Mouse (Mus musculus): ENCODE data around the gene Sacm1l. TPM values are rescaled to one million over a fixed set of nuclear protein-coding genes. Genes with fewer than 3 reads are reported as not detected.

Sacm1l gene
- polyA plus RNA-seq, 1 experiment from 2014 or later = 65.2 TPM

DNA sequence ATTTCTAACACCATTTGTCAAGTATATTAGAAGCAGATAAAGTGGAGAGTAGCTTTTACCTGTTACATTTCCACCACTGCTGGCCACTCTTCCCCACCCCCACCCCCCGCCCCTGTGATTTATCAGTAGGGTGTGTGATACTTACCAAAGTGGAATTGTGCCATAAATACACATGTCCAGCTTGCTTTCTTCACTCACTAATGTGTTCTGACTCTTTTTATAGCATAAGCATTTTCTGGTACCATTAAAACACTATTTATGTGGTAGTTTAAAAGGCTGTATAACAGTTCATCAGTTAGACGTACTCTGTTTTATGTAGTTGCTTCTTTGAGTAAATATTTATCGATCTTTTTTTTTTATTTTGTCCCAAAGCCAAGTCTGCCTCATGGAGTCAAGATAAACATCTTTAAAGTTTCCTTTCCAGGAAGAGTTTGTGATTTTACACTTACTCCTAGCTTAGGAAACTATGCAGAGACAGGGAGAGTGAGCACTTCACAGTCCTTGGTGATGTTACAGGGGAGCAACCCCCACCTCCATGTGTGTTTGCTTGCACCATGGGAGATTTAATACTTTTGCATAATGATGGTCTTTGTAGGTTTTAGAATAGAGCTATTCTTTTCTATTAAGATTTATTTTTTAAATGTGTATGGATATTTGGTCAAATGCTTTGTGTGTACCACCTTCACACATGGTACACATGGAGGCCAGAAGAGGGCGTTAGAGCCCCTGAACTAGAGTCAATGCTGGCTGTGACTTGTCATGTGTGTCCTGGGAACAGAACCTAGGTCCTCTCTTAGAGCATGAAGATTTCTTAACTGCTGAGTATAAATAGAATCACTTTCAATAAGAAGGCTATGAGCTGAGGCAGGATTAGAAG, 23.1 kb upstream of the Sacm1l start:
- in situ Hi-C loops (cut with MboI; ENCODE audit: low pct_unique_long_range_greater_than_20kb) = no loop called here
- ATAC-seq (no peak), DNase-seq (ENCODE audit: low read depth, low spot score) (no peak)
- CTCF ChIA-PET = interaction anchor here (1.1 to 6.5 kb wide), 9 partner anchors 12 to 56 kb away, joined by 3 to 54 read pairs (median 11); partner anchors contain the start of genes Limd1 and Sacm1l
- POLR2A ChIA-PET = interaction anchor here (0.9 to 1.2 kb wide), 2 partner anchors 23 to 41 kb away, joined by 3 to 4 read pairs; partner anchors contain the start of gene Sacm1l
- H3K27me3 ChIP-seq = no peaks in the 10 kb centered on the region
- TF ChIP-seq CTCF (IDR thresholded peaks at IDR 0.05) = peak; percentile 35

DNA sequence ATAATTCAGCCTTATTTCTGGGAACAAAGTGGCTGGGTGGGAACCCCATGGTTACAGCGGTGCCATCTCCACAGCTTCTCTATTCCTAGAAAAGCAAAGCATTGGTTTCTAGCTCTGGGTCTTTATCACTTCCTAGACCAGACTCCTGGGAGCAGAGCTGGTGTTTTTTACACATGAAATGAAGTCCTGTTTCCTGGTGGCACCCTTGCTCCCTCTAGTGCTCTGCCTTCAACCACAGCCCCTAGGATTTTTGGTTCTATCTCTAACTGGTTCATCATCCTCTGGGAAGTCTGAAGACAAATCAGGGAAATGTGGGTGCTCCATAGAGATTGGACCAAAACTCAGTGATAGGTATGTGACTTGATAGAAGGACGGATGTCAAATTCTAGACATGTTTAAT, 22.2 kb upstream of the Sacm1l start:
- ATAC-seq (no peak), DNase-seq (ENCODE audit: low read depth, low spot score) (no peak)
- CTCF ChIA-PET = interaction anchor here (1.1 to 6.5 kb wide), 9 partner anchors 12 to 57 kb away, joined by 3 to 54 read pairs (median 11); partner anchors contain the start of genes Limd1 and Sacm1l
- in situ Hi-C loops (cut with MboI; ENCODE audit: low pct_unique_long_range_greater_than_20kb) = no loop called here
- peak; percentile 40 for TF ChIP-seq CTCF (IDR thresholded peaks at IDR 0.05)
- no peaks in the 10 kb centered on the region for H3K27me3 ChIP-seq
- POLR2A ChIA-PET = interaction anchor here (1.2 kb wide), 1 partner anchor 42 kb away, joined by 3 read pairs; no protein-coding TSS in a partner anchor

DNA sequence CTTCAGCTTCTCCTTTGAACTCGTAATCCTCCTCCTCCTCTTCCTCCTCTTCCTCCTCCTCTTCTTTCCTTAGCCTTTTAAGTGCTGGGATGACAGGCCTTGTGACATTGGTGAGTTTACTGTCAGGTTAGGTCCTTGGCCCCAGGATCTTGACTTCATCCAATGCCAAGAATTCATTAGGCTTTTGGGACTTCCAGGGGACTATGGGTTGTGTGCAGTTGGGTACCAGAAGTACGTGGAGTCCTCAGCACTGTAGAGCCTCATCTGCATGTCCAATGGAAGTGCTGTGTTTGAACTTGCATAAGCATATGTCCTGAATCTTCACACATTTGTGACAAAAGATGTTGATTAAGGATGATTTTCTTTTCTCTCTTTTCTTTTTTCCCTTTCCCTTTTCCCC, 20.6 kb upstream of the Sacm1l start:
- POLR2A ChIA-PET = no interaction called here
- TF ChIP-seq CTCF (IDR thresholded peaks at IDR 0.05) = no peak
- no peak for DNase-seq (ENCODE audit: low read depth, low spot score)
- ATAC-seq = no peak
- CTCF ChIA-PET = interaction anchor here (6.5 kb wide), 1 partner anchor 17 kb away, joined by 54 read pairs; the partner anchor contains the start of gene Sacm1l
- in situ Hi-C loops (cut with MboI; ENCODE audit: low pct_unique_long_range_greater_than_20kb) = no loop called here
- H3K27me3 ChIP-seq = no peaks in the 10 kb centered on the region

DNA sequence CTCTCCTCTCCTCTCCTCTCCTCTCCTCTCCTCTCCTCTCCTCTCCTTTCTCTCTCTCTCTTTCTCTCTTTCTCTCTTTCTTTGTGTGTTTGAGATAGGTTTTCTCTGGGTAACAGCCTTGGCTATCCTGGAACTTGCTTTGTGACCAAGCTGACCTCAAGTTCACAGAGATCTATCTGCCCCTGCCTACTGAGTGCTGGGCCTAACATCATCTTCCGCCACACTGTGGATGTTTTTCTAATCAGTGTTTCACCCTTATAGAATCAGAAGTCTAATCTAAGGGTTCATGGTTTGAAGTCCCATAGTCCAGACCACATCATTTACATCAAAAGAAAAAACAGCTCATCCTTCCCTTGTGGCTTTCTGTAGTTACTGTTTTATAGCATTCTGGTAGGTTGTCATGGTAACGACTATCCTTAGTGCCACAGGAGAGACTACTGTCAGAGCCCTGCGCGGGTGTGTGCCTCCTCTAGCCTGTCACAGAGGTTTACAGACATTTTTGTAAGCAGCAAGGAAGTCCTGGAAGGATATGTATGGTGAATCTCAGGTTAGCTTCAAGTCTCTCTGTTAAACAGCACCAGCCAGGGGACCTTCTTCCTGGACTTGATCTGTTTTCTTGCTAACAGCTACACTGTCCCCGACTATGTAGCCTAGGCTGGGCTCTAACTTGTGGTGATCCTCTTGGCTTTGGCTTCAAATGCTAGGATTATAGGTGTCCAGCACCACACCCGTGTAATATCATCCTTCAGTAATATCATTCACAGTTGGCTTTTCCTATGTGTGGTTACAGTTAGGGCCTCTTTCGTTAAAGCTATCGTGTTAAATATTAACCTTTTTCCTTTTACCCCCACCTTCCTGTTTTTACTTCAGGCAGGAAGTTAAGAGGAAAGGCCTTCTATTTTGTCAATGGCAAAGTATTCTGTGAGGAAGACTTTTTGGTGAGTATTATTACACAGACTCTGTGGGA, 19.6 kb upstream of the Sacm1l start:
- POLR2A ChIA-PET = no interaction called here
- ATAC-seq (peak; percentile 73), DNase-seq (ENCODE audit: low read depth, low spot score) (peak; percentile 51)
- CTCF ChIA-PET = interaction anchor here (1.2 to 1.5 kb wide), 2 partner anchors 55 to 60 kb away, joined by 3 to 5 read pairs; no protein-coding TSS in a partner anchor
- in situ Hi-C loops (cut with MboI; ENCODE audit: low pct_unique_long_range_greater_than_20kb) = no loop called here
- H3K27me3 ChIP-seq = no peaks in the 10 kb centered on the region
- no peak for TF ChIP-seq CTCF (IDR thresholded peaks at IDR 0.05)

DNA sequence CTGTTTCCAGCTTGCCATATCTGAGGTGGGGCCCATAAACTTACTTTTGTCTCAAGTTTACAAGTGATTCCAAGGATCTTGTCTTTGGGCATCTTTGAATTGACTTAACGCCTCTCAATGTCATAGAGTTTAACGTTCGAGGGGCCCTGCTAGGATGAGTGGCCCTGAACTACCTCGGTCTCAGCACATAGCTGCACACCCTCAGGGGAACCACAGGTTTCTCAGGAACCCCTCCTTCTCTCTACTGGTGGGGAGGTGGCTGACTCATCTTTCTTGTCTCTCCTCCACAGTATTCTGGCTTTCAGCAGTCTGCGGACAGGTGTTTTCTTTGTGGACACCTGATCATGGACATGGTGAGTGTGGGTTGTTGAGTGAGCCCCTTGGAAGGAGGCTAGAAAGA, 18.6 kb upstream of the Sacm1l start:
- ATAC-seq = peak; percentile 46
- in situ Hi-C loops (cut with MboI; ENCODE audit: low pct_unique_long_range_greater_than_20kb) = no loop called here
- DNase-seq (ENCODE audit: low read depth, low spot score) = no peak
- CTCF ChIA-PET = interaction anchor here (1.5 kb wide), 1 partner anchor 56 kb away, joined by 3 read pairs; no protein-coding TSS in a partner anchor
- POLR2A ChIA-PET = no interaction called here
- H3K27me3 ChIP-seq = no peaks in the 10 kb centered on the region
- no peak for TF ChIP-seq CTCF (IDR thresholded peaks at IDR 0.05)

DNA sequence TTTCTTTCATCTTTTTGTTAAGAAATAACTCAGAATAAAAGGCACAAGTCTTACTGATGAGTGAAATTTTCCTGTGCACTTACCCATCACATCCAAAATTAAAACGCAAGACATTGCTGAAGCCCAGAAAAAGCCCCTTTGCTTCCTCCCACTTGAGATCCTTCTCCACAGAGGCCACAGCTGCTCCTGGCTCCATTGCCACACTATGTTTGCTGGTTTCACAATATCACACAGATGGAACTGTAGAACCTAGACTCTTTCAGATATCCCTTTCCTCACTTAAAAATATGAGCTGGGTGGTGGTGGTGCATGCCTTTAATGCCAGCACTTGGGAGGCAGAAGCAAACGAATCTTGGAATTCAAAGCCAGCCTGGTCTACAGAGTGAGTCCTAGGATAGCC, 17.1 kb upstream of the Sacm1l start:
- POLR2A ChIA-PET = no interaction called here
- in situ Hi-C loops (cut with MboI; ENCODE audit: low pct_unique_long_range_greater_than_20kb) = no loop called here
- no peaks in the 10 kb centered on the region for H3K27me3 ChIP-seq
- DNase-seq (ENCODE audit: low read depth, low spot score) (no peak), ATAC-seq (no peak)
- CTCF ChIA-PET = interaction anchor here (0.8 to 1.8 kb wide), 5 partner anchors 9 to 55 kb away, joined by 3 to 5 read pairs (median 3); no protein-coding TSS in a partner anchor
- no peak for TF ChIP-seq CTCF (IDR thresholded peaks at IDR 0.05)

DNA sequence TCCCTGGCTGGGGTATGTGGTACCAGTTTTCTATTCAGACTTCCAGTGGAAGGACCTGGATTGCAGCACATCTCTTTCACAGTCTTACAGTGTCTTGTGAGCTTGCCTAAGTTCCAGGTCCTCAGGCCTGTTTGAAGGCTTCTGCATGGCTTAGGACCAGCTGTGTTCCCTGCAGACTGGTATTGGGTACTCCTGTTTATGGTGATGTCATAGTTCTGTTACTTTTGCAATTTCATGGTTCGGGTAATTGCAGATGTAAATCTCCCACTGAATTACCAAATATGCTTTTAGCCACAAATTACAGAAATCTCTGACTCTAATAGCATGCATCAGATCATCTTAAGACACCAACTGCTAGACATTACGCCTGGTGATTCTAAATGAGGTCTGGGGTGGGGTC, 14.5 kb upstream of the Sacm1l start:
- peak; percentile 33 for ATAC-seq
- no peaks in the 10 kb centered on the region for H3K27me3 ChIP-seq
- ChIA-PET CTCF (interaction anchor here (1.0 kb wide), 1 partner anchor 9 kb away, joined by 3 read pairs; no protein-coding TSS in a partner anchor), POLR2A (no interaction called here)
- no peak for DNase-seq (ENCODE audit: low read depth, low spot score)
- no peak for TF ChIP-seq CTCF (IDR thresholded peaks at IDR 0.05)
- in situ Hi-C loops (cut with MboI; ENCODE audit: low pct_unique_long_range_greater_than_20kb) = no loop called here

DNA sequence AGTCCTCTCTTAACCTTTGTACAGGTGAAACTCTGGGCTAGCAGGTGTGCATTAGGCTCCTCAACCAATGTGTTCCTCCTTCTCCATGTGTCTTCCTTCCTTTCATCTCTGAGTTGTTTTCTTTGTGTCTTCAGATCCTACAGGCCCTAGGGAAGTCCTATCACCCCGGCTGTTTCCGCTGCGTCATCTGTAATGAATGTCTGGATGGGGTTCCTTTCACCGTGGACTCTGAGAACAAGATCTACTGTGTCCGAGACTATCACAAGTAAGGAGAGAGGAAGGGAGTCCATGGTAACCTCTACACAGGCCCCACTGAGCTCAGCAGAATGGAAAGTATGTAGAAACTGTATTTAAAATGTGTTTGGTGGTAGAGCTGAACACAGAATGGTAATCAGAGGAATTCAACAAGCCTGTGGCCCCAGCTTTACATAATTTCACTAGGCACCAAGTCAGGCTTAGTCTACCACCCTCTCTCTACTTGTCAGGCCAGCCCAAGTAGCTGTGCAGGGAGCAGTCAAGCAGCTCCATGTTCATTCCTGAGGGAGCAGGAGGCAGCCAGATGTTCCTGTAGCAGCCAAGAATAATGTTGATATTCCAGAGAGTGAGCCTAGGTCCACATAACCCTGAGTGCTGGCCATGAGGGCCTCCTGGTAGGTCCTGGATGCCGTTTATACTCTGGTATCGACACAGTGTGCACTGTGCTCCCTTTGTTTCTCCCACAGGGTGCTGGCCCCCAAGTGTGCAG, 12.7 kb upstream of the Sacm1l start:
- H3K27me3 ChIP-seq = no peaks in the 10 kb centered on the region
- CTCF ChIA-PET = interaction anchor here (4.6 kb wide), 1 partner anchor 11 kb away, joined by 26 read pairs; no protein-coding TSS in a partner anchor
- DNase-seq (ENCODE audit: low read depth, low spot score) (no peak), ATAC-seq (no peak)
- in situ Hi-C loops (cut with MboI; ENCODE audit: low pct_unique_long_range_greater_than_20kb) = no loop called here
- POLR2A ChIA-PET = no interaction called here
- TF ChIP-seq CTCF (IDR thresholded peaks at IDR 0.05) = no peak

DNA sequence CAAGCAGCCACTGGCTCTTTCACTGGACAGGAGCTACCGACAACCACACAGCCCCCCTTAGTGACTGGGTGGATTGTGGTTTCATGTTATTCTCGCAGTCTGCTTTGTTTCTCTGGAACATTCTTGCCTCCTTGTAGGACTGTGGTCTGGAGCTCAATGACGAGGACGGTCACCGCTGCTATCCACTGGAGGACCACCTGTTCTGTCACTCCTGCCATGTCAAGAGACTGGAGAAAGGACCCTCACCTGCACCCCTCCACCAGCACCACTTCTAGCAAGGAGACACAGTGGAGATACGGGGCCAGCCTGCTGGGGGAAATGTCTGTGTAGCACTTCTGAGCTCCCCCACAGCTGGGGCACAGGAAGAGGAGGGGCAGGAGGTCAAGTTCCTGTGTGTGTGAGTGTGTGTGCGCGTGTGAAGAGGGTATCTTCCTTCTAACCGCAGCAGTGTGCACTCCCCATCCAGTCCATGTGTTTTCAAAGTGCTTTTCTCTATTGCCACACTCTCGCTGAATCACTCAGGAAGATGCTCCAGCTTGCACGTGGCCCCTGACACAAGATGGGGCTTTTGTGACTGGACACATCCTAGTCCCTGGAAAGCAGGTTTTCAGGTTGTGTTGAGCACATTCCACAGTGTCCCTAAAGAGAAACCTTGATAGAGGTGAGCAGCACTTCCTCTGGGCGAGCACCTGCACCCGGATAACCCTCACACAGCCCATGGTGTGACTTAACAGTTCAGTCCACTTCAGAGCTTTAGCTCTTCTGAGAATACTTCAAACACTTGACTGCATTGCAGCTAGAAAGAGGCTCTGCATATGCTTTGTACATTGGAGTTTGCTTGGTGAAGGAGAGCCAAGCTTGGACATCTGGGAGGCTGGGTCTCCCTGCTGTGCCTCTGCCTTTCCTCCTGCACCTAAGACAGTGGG, 10.3 kb upstream of the Sacm1l start:
- no peak for TF ChIP-seq CTCF (IDR thresholded peaks at IDR 0.05)
- in situ Hi-C loops (cut with MboI; ENCODE audit: low pct_unique_long_range_greater_than_20kb) = no loop called here
- DNase-seq (ENCODE audit: low read depth, low spot score) = no peak
- POLR2A ChIA-PET = interaction anchor here (1.0 kb wide), 1 partner anchor 36 kb away, joined by 3 read pairs; no protein-coding TSS in a partner anchor
- H3K27me3 ChIP-seq = no peaks in the 10 kb centered on the region
- no peak for ATAC-seq
- CTCF ChIA-PET = interaction anchor here (0.7 to 4.6 kb wide), 6 partner anchors 10 to 69 kb away, joined by 3 to 26 read pairs (median 4); partner anchors contain the start of genes Limd1 and Sacm1l
